Mouse (Mus musculus) spleen, postnatal 10 days (tissue): Measurements from ENCODE around the gene Pakap.
A peak's percentile ranks its signal among the peaks of the same experiment; 100 is the strongest.

ENCODE experiments used
- DNase-seq, 2 experiments: peaks; one replicate each; pipeline ENCODE4 v3.0.0; 2021 to 2022; ENCODE audit warnings: low spot score in 2 of 2

The Pakap gene

GRCm38 (mm10) chr4:57764392-57764791 lies 196.4 kb downstream of the Pakap start:
- no peak for DNase-seq

DNA sequence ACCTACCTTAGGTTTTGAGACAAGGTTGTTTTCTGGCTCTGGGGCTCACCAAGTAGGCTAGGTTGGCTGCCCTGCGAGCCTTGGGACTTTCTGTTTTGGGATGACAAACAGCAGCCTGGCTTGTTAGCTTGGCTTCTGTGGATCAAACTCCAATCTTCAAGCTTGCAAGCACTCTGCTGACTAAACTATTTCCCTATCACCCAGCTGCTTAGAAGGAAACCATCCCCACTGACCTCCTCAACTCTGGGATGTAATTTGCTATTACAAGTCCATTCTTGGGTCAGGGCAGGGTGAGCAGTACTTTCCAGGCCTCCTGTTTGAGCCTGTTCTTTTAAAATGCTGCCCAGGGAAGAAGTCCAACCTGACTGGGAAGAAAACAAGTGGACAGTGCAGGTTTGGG lies 196.9 kb downstream of the Pakap start:
- DNase-seq = no peak

GRCm38 (mm10) chr4:57765806-57766205 lies 197.8 kb downstream of the Pakap start:
- DNase-seq = no peak

GRCm38 (mm10) chr4:57769007-57769406 lies 201.0 kb downstream of the Pakap start:
- DNase-seq = no peak

- DNase-seq = no peak
Observed at GRCm38 (mm10) chr4:57770185-57770823, 202.3 kb downstream of the Pakap start.

GRCm38 (mm10) chr4:57771558-57772219 lies 203.7 kb downstream of the Pakap start:
- DNase-seq = no peak

DNA sequence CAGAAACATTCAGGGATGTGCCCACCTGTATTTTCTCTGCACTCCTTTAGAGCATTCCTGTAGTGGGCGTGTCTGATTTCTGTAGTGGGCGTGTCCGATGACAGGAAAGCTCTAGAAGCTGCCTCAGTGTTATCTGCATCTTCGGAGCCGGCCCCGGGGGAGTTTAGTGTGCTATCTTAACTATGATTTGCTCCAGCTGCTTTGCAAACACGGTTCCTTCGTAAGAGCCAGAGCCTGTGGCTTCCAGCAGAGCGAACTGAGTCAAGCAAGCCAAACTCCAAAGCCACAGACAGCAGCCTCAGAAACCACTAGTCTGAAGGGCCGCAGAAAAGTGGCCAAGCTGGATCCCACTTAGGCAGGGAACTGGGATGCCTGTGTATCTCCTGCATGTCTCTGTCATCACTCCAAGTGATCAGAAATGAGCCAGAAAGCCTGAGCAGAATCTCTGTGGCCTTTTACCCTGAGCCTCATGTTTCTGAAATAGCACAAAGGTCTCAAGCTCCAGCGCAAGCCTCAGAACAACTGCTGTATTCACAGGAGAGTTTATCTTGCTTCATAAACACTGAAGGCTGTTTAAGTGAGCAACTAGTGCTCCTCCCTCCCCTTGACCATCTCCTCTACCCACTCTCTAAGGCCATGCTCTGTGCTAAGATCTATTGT lies 205.0 kb downstream of the Pakap start:
- DNase-seq = no peak

DNA sequence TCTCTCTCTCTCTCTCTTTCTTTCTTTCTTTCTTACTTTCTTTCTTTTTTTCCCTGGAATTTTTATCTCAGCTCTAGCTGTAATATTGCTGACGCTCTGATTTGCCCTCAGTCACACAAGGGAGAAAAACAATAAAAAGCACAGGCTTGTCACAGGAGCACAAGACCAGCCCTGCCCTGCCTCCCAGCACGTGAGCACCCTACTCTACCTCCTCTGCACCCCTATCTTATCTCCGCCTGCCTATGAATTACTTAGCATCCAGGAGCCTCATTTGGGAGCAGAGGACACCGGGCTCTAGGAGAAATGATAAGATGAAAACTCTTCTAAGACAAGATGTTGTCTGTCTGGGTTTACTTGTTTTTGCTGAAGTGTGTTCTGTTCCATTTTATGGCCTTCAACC lies 206.5 kb downstream of the Pakap start:
- DNase-seq = no peak

DNA sequence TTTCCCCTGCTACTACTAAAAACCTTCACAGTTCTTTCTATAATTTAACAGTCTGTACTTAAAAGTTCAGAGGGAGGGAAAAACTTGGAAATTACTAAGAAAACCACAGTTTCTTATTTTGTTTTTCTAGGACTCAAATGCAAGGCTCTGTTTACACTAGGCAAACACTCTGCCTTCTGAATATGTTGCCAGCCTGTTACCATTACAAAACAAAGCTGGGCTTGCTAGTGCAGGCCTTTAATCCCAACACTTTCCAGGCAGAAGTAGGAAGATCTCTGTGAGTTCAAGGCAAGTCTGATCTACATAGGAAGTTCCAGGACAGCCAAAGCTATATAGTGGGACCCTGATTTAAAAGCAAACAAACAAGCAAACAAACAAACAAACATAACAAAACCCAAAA lies 207.6 kb downstream of the Pakap start:
- DNase-seq = no peak

DNA sequence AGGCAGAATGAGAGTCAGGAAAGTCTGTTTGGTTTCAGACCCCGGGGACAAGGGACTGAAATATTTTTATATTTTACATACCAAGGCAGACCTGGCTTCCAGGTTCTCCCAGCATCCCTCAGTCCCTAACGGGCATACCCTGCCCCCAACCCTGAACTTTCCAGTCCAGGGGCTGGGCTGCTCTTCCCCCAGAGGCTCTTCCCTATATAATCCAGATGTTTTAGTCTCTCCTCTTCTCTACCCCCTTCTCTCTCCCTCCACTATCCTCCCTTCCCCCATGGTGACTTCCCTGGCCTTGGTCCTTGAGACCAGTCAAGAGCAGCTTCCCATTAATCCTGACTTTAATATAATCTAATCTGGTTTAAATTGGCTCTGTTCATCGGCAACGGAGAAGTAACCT lies 212.4 kb downstream of the Pakap start:
- no peak for DNase-seq

GRCm38 (mm10) chr4:57780833-57781641 lies 213.1 kb downstream of the Pakap start:
- DNase-seq = no peak

- peak; percentile 30 to 72 for DNase-seq
Observed at GRCm38 (mm10) chr4:57781994-57782393, 214.0 kb downstream of the Pakap start.

DNA sequence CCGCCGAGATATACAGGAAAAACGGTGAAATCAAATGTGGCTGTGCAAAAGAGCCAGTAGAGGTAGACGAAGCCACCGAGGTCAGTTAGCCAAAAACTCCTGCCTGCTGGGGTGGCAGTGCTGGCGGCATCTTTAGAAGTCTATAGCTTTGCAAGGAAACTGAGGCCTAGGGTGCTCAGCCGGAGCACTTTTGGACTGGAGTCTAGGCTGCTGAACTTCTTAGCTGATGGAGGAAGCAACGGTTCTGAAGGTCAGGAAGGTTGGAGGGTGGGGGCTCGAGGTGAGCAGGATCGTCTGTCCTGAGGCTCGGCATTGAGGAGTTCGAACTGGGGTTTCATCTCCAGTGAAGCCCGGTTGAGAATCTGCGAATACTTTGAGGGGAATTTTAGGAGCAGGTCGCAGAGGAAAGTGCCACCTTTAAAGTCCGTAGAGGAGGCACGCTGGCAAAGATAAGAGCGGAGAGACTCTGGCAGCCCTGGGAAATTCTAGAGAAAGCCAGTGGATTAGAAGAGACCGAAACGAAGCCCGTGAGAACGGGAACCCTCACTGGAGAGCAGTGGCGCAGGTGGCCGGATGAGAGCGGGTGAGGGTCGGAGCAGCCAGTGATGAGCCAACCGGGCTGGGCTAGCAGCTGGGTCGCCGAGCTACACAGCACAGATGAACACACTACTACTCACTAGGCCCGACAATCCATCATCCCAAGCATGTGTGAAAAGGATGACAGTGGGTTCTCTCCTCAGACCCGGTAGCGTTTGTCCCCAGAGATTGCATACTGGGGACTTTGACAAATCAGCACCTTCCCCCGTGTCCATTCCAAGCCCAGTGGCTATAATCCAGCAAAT lies 214.8 kb downstream of the Pakap start:
- peak; percentile 17 to 40 for DNase-seq

DNA sequence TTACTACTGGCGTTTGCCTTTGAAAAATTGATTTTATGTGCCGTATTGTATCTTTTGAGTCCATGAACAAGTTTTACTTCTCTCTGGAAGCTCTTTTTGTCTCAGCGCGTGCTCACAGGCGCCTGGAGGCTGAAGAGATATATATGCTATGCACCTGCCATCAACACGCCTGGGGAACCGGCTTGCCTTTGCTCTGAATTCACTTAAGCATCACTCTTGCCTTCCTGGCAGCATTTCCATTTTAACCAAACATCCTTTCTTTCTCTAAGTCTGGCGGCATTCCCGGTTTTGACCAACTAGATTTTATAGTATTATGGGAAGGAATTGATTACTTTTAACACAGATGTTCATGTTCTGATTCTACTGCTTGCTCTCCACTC lies 215.4 kb downstream of the Pakap start:
- DNase-seq = peak in 1 of 2 experiments; percentile 16

GRCm38 (mm10) chr4:57783853-57784600 lies 216.0 kb downstream of the Pakap start:
- no peak for DNase-seq

DNA sequence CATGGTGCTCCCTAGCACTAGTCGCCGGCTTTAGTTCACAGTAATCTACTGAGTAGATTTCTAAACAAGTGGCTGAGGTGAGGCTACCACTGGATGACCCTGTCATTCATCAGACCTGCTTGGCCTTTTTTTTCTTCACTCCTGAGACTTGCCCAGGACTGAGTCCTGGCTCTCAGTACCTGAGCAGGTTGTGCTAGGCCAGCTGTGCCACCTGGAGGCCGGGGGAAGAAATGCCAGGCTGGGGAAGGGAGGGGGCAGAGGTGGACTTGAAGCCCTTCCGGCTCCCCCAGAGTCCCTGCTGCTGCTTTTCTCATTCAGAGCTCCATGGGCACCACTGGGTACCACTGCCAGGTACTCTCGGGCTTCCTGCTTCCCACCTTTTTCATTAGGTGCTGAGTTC lies 220.7 kb downstream of the Pakap start:
- DNase-seq = peak in 1 of 2 experiments; percentile 64

DNA sequence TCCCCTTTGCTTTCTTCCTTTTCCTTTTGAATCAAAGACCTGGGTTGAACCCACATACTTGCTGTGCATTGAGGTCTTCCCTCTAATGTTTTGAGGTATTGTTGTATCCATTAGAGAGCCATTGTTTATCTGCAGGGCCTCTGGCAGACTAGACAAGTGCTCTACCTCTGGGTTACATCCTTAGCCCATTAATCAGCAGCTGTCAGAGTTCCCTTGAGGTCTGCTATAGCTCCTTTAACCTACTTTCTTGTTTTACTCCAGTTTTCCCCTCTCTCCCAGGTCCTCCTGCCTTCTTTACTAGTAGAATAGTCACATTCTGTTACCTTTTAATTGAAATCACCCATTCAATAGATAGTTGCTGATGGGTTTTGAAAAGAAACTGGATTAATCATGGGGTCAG lies 221.1 kb downstream of the Pakap start:
- DNase-seq = no peak

- DNase-seq = no peak
Observed at GRCm38 (mm10) chr4:57793989-57794388, 226.0 kb downstream of the Pakap start.

DNA sequence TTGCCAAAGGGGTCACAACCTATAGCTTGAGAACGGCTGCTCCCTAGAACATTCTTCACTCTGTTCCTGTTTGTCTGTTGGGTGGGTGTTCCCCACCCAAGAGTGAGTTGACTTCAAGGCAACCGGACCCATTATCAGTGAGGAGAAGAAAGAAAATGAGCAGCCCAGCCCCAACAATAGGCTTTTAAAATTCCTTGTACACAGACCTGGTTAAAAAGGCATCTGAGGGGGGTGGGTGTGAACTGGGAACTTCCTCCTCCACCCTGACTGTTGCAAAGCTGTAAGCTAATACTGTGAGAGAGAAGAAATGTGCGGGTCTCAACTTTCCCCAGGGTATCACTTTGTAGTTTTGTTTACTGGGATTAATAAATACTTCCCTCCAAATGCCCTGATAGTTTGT lies 226.6 kb downstream of the Pakap start:
- DNase-seq = no peak

DNA sequence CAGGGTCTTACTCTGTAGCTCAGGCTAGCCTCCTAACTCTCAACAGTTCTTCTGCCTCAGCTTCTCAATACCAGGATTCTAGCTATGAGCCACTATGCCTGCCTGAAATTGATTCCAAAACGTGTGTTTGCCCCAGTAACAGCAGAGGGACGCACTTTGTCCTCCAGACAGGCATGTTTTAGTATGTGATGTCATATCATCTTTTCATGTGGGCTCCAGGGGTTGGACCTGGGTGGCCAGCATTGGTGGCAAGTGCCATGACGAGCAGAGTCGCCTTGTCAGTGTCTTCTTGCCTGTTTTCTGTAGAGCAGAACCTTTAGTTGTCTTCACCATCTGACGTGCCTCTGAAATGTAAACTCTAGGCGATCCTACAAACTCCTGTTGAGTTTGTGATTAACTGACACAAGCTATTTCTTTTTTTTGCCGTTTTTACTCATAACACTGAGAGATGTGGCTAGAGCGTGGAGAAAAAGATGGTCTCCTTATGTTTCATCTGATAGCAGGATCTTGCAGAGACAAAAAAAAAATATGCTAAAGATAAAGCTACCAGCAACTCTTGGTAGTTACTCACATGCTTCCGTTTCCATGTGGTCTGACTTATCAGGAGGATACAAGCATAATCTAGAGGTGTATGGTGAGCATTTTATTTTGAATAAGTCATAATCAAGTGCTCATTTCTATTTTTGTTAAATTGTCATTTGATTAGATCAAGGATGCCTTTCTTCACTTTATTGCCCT lies 229.7 kb downstream of the Pakap start:
- DNase-seq = no peak
